Mouse (Mus musculus) left cerebral cortex, adult 8-10 months (tissue): ENCODE results near the gene Efcab7. TPM values are rescaled to one million over a fixed set of nuclear protein-coding genes. Genes with fewer than 3 reads are reported as not detected.

ENCODE experiments used
- DNase-seq, 2 experiments: peaks; one replicate each; pipeline ENCODE4 v3.0.0; 2022; ENCODE audit warnings: low spot score in 2 of 2
- total RNA-seq, 4 experiments: library from RNA; stranded (reverse); gene quantifications; 2 replicates each; pipeline ENCODE4 v1.2.4; 2022

Efcab7 gene
- 1 to 10 TPM; 4.8 to 9.4 (median 6.5) TPM for total RNA-seq

- DNase-seq, result peak; percentile 79 to 87
Measured at GRCm38 (mm10) chr4:99829094-99830073, at the start of gene Efcab7. Gene Efcab7, plus strand, starts transcription at chr4:99829198.

GRCm38 (mm10) chr4:99792365-99792764 is 36.6 kb upstream of the Efcab7 start:
- no peak for DNase-seq

- no peak for DNase-seq
Measured at GRCm38 (mm10) chr4:99816697-99817460, 12.1 kb upstream of the Efcab7 start.

GRCm38 (mm10) chr4:99828337-99828736 is 661 bp upstream of the Efcab7 start:
- no peak for DNase-seq

- no peak for DNase-seq
Measured at GRCm38 (mm10) chr4:99828739-99829093, 282 bp upstream of the Efcab7 start.

- DNase-seq, result no peak
Measured at GRCm38 (mm10) chr4:99881882-99882281, 52.9 kb downstream of the Efcab7 start.

GRCm38 (mm10) chr4:99882405-99882804 is 53.4 kb downstream of the Efcab7 start:
- no peak for DNase-seq

- DNase-seq, result no peak
Measured at GRCm38 (mm10) chr4:99913894-99914451, 85.0 kb downstream of the Efcab7 start.

GRCm38 (mm10) chr4:99926380-99926779 is 97.4 kb downstream of the Efcab7 start:
- no peak for DNase-seq

GRCm38 (mm10) chr4:99928521-99928920 is 99.5 kb downstream of the Efcab7 start:
- no peak for DNase-seq

GRCm38 (mm10) chr4:99929149-99929612 is 100.2 kb downstream of the Efcab7 start, which contains the start of gene Pgm1:
Gene Pgm1, plus strand, starts transcription at chr4:99929414.
- peak in 1 of 2 experiments; percentile 84 for DNase-seq

GRCm38 (mm10) chr4:99929613-99930517 is 100.9 kb downstream of the Efcab7 start, which contains the start of gene Itgb3bp:
Gene Itgb3bp, minus strand, starts transcription at chr4:99929813.
- peak; percentile 67 to 71 for DNase-seq

- DNase-seq, result no peak
Measured at GRCm38 (mm10) chr4:99930518-99931239, 101.7 kb downstream of the Efcab7 start.

GRCm38 (mm10) chr4:99931240-99931580 is 102.2 kb downstream of the Efcab7 start:
- no peak for DNase-seq

GRCm38 (mm10) chr4:99931807-99932206 is 102.8 kb downstream of the Efcab7 start:
- DNase-seq, result no peak

- DNase-seq, result no peak
Measured at GRCm38 (mm10) chr4:99934859-99935258, 105.9 kb downstream of the Efcab7 start.

GRCm38 (mm10) chr4:99936278-99936677 is 107.3 kb downstream of the Efcab7 start:
- DNase-seq, result no peak

GRCm38 (mm10) chr4:99939711-99940505 is 110.9 kb downstream of the Efcab7 start:
- DNase-seq, result no peak
